Mouse (Mus musculus) CD4-positive, CD25-positive, alpha-beta regulatory T cell, adult 4 months (primary cell): ENCODE results near the gene Fermt1. TPM values are rescaled to one million over a fixed set of nuclear protein-coding genes. Genes with fewer than 3 reads are reported as not detected.

Experiments
- ATAC-seq: one replicate; pipeline ENCODE4 v1.8.0; 2017
- polyA plus RNA-seq, 2 experiments: library from polyadenylated mRNA; unstranded; fragments of 100-300 nt; shearing (Covaris generic); gene quantifications; one replicate each; pipeline ENCODE4 v1.2.1; 2017

Gene Fermt1
- polyA plus RNA-seq: under 1 TPM in 1 of 2 experiments, not detected in 1; 0.22 TPM

- ATAC-seq: no peak
Observed at GRCm38 (mm10) chr2:132945326-132946207, at the start of gene Fermt1. Gene Fermt1 (minus strand): TSS chr2:132945906.

- no peak for ATAC-seq
Observed at GRCm38 (mm10) chr2:132992659-132993531, 47.2 kb upstream of the Fermt1 start.

DNA sequence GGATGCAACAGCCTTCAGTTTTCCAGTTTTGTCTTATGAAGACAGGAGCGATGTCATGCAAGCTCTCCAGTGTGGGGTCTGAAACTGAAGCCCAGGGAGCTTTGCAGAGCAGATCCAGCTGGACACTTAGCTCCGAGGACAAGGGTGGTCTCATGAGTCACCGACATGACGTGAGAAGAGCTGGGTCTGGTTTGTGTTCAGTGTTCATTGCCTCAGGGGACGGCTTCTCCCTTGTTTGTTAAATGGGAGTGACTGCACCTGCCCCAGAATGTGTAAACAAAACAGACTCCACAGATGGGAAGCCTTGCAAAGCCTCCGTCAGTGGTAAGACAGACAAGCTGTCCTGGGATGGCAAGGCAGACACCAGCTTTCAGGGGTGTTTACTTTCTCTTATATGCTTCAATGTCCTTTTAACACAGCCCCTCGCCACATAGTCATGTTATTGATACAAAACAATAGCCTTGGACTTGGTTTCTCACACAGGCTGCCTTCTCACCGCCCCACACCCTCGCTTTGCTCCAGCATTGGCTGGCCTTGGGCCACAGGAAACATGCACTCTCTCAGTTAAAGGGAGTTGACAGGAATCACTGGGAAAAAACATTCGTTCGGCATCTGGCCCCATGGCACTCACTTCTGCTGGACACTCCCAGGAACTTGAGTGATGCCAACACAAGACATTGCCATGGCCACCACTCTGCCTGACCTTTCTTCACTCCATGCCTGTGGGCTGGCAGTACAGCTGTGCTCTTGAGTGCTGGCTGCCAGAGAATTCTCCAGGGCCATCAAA, 44.3 kb upstream of the Fermt1 start:
- ATAC-seq: no peak

- ATAC-seq: no peak
Observed at GRCm38 (mm10) chr2:132973346-132973745, 27.6 kb upstream of the Fermt1 start.

GRCm38 (mm10) chr2:132970772-132971173, 25.1 kb upstream of the Fermt1 start:
- ATAC-seq: no peak

DNA sequence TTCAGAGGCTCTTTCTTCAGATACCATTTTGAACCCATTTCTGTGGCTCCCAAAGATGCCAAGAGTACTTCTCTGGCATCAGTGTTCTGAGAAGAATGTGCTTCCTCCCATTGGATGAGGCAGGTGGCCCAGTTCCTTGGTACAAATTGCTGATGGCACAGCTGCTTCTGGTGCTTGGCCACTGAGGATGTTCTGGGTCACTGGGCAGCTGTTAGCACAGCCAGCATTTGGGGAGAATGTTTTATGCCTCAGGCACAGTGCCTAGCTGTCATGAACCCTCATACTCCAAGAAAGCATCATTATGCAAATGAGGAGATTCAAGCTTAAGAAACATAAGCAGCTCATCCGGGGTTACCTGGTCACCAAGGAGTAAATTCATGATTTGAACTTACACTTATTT, 12.1 kb upstream of the Fermt1 start:
- ATAC-seq: no peak

GRCm38 (mm10) chr2:132952197-132952596, 6.5 kb upstream of the Fermt1 start:
- ATAC-seq: no peak

DNA sequence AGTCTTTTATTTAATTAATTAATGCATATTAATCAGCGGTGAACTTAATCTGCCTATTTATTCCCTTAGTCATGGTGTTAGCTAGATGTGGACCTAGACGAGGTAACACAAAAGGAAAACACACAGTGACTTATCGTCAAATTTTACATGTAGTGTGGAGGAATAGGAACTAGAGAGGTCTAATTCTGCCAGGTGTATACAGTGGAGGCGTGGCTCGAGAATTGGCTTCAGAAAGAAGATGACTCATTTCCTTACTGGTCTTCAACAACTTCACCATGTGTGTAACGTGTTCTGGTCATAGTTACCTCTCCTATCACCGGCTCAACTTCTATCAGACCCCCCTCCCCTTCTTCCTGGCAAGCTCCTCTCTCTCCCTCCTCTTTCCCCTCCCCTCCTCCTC, 2.5 kb upstream of the Fermt1 start:
- no peak for ATAC-seq

DNA sequence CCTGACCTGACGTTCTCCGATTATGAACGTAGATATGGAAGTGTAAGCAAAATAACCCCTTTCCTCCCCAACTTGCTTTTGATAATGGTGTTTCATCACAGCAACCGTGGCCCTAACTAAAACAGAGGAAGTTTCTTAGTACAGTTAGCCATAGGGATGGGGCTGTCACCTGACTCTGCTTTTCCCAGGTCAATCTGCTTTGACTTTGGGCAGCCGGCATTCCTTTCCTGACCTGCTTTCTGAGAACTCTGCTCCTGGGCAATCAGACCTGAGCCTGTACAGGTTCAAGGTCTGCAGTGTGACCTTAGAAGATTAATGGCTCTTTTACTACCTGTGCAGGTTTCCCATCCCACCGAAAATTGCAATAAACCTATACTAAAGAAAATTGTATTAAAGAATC, 1.3 kb upstream of the Fermt1 start:
- ATAC-seq: no peak

GRCm38 (mm10) chr2:132944711-132945325, 888 bp downstream of the Fermt1 start:
- no peak for ATAC-seq

DNA sequence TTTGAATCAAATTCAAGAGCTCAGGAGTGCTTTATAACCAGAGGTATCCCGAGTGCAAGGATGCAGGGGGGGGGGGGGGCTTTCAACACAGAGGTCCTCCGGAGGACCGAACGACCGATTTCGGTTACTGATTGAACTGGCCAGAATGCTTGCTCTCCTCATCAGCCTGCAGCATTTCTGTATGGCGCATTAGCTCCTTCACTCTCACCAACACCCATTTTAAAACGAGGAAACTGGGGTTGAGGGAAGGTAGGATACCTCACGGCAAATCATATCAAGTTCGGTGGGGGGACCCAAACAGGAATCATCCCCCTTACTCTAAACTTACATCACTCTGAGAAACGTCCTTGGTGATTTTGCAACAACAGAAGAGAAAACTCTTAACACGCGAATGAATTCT, 1.7 kb downstream of the Fermt1 start:
- no peak for ATAC-seq

DNA sequence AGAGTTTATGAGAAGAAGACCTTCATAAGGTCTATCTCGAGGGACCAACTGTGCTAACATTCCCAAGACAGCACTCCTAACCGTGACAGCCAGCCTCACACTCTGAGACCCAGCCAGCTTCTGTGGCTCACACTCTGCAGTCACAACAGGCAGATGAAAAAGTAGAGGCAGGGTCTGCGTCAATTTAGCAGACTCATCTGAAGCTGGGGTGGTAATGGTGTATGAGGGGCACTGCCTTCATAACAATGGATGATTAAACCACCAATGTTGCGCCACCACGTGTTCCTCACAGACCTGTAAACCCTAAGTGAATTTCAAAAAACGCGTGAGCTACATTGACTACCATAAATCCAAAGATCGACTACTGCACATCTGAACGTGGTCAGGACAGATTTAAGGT, 2.1 kb downstream of the Fermt1 start:
- no peak for ATAC-seq

DNA sequence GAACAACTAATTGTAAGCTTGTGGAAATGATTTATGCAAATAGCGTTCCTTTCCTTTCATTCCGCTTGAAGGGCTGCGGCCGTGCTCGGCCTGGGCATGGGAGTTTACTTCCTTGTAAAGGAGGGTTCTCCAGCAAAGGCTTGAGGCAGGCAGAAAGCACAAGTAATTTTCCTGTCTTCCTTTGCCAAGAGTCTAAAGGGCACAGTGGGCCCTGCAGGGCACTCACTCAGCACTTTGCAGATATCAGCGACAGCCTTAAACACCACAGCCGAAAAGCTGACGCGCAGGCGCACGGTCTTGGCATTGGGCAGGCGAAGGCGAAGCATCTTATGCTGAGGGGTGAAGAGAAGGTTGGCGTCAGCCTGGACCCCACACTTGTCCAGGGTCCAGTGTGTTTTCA, 6.7 kb downstream of the Fermt1 start:
- no peak for ATAC-seq

GRCm38 (mm10) chr2:132936176-132936575, 9.5 kb downstream of the Fermt1 start:
- ATAC-seq: no peak

- no peak for ATAC-seq
Observed at GRCm38 (mm10) chr2:132934711-132935110, 11.0 kb downstream of the Fermt1 start.

GRCm38 (mm10) chr2:132934142-132934541, 11.6 kb downstream of the Fermt1 start:
- no peak for ATAC-seq

GRCm38 (mm10) chr2:132928999-132929398, 16.7 kb downstream of the Fermt1 start:
- ATAC-seq: no peak

GRCm38 (mm10) chr2:132927871-132928270, 17.8 kb downstream of the Fermt1 start:
- ATAC-seq: no peak

GRCm38 (mm10) chr2:132927298-132927697, 18.4 kb downstream of the Fermt1 start:
- no peak for ATAC-seq

DNA sequence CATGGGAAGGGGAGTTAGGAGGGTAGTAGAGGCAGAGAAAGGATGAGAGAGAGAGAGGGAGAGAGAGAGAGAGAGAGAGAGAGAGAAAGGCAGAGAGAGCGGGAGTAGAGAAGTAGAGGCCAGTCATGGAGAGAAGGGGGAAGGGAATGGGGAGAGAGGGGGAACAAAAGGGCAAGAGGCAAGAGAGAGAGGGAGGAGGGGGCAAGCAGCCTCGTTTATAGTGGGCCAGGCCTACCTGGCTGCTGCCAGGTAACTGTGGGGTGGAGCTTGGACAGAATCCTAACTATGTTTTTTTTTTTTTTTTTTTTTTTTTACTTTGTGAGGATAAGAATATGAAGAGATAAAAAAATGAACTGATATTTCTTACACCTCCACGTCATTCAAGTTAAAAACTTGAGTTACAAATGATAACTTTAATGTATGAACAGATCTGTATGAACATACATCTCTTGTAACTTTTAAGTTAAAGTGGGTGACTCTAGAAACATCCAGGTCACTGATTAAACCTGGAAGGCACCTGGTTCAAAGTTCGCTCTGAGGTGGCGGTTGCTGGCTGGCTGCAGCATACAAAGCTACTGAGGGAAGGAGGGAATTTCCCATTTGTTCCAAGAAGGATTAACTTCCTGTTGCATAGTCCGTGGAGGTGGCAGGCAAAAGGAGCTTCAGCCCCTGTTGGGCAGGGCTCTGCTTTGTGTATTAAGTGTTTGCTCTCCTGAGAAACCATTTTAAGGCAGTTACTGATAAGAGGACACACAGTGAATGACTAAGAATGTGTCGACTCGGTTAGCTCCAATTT, 22.2 kb downstream of the Fermt1 start:
- ATAC-seq: no peak
